Mouse (Mus musculus): ENCODE data around the gene Nlrp9a.
"Not testable (repeated sequence)": the region's sequence is repeated elsewhere in the genome, so short reads cannot be mapped to it uniquely, and the experiment has no call there.

Nlrp9a gene

DNA sequence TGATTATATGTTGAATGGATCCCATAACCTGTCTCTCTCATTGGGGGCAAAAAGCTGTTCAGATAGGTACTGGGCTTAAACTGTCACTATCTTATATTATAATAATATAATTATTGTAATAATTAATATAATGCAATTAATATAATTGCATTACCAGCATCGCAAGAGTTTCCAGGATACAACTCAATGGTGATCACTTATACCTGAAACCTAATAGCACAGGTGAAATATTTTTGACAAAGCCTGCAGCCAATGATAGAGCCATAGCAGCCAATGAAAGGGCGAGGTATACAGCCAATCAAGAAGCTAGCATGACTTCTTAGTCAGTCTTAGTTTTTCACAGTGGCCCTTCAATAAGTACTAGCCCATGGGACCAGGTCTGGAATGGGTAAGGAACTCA lies at the start of gene Nlrp9a:
Gene Nlrp9a, plus strand, starts transcription at position 301 of the 400 bp plus-strand sequence.
- not testable (repeated sequence) for DNase-seq

GRCm38 (mm10) chr7:26489514-26489913 lies 45.3 kb upstream of the Nlrp9a start:
- not testable (repeated sequence) for DNase-seq

- no peak for DNase-seq
Measured at GRCm38 (mm10) chr7:26589077-26589476, 54.3 kb downstream of the Nlrp9a start.

DNA sequence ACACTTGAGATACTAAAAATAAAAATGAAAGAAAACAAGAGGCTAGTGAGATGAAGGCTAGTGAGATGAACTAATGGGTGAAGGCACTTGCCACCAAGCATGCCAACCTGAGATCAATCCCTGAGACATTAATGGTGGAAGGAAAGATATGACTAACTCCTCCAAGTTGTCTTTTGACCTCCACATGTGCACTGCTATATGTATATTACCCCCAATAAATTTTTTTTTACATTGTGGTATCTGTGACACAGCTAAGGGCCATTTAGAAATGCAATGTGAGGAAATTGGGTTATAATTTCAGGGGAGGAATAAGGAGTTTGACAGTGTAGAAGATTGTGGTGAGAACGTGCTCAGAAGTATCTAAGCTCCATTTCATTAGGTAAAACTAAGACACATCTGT lies 55.0 kb downstream of the Nlrp9a start:
- no peak for DNase-seq

- not testable (repeated sequence) for DNase-seq
Measured at GRCm38 (mm10) chr7:26618364-26618763, 83.5 kb downstream of the Nlrp9a start, which contains the start of gene Vmn1r185. Gene Vmn1r185, minus strand, starts transcription at chr7:26618464.
